Mouse (Mus musculus) central nervous system, embryonic 18 days (tissue): ENCODE measurements around the gene Gm11007. TPM values are rescaled to one million over a fixed set of nuclear protein-coding genes. Genes with fewer than 3 reads are reported as not detected.

Source experiments
- polyA plus RNA-seq: library from polyadenylated mRNA; depleted of rRNA; stranded (reverse); fragments of >200 nt; gene quantifications from 2 replicates; pipeline ENCODE4 v1.2.3, GENCODE M21; 2012; rRNA removed

Gm11007 gene
- polyA plus RNA-seq, result not detected in 2 replicates

DNA sequence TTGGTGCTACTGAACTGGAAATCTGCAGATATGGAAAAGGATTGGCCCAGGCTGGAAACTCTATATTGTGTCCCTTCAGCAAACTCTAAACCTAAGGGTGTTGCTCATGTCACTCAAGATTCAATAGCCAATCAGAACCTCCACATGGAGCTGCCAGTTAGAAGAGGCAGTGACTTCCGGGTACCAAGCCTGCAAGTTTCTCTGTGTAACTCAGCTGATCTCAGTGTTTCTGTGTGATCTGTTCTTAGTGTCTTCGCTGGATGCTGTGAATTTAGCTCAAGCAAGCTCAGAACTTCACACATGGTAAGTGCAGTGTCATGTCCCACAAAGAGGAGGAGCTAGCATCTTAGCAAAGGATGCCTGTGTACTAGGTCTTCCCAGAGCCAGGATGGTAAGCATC, at the start of gene Gm11007:
Gm11007 (plus strand) TSS at position 301 of the 400 bp plus-strand sequence.

Other genes starting within 250 kb of the Gm11007 start
- 22.3 and 28.7 TPM in 2 replicates for gene Gm4724, start 208.2 kb upstream of the Gm11007 start, polyA plus RNA-seq
- gene Zfp965, start 174.0 kb upstream of the Gm11007 start, polyA plus RNA-seq, result 4.8 and 5.6 TPM in 2 replicates
- not detected in 2 replicates for gene Zfp969, start 59.7 kb downstream of the Gm11007 start, polyA plus RNA-seq
- not detected in 2 replicates for gene Gm2007, start 97.6 kb downstream of the Gm11007 start, polyA plus RNA-seq
- gene Gm14288, start 157.1 kb downstream of the Gm11007 start, polyA plus RNA-seq, result 4.3 and 4.9 TPM in 2 replicates
- 11.0 and 12.1 TPM in 2 replicates for gene Gm6710, start 225.2 kb downstream of the Gm11007 start, polyA plus RNA-seq